Mouse (Mus musculus): ENCODE data around the gene Cenps. TPM values are rescaled to one million over a fixed set of nuclear protein-coding genes. Genes with fewer than 3 reads are reported as not detected.
"Not testable (repeated sequence)": the region's sequence is repeated elsewhere in the genome, so short reads cannot be mapped to it uniquely, and the experiment has no call there.

Cenps gene
- polyA plus RNA-seq, 1 experiment from 2014 or later, result 23.2 TPM

DNA sequence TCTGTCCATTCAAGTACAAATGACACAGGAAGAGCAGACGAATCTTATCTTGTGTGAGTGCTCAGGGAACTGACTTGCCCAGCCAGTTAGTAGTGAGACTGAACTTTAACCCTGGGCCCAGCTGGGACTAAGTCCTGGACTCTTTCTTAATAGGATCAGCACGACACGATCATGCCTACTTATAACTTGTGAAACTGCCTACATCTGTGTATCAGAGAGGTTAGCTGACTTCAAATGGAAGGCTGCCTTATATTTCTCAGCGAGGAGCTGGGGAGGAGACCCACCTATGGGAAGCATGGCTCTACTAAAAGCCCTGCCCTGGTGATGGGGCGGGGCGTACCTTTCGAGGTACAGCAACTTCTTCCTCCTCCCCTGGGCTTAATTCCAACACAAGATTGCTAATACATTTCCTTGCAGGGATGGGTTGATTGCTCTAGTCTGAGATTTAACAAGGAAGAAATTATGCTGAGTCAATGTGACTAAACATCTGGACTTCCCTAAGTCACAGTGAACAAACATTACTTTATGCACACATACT lies 33.0 kb upstream of the Cenps start:
- H3K36me3 ChIP-seq, result 0 out of 2 replicates have a peak, but pooled peaks cover under 1% of the 10 kb centered on the region
- H3K9ac ChIP-seq, result no peak overlapping the region
- no peaks in the 10 kb centered on the region for H3K27me3 ChIP-seq (replicated peaks)
- WGBS (ENCODE audit: insufficient replicate concordance), result 46% methylated on average over 7 of the region's 7 CpGs
- no peaks in the 10 kb centered on the region for H3K9me3 ChIP-seq (replicated peaks)
- H3K4me1 ChIP-seq, result peaks cover 51% of the 10 kb centered on the region
- no peak overlapping the region for H3K4me3 ChIP-seq
- ATAC-seq, result no peak
- H3K4me2 ChIP-seq, result no peak overlapping the region
- H3K27ac ChIP-seq, result peak overlapping the region; percentile 58

DNA sequence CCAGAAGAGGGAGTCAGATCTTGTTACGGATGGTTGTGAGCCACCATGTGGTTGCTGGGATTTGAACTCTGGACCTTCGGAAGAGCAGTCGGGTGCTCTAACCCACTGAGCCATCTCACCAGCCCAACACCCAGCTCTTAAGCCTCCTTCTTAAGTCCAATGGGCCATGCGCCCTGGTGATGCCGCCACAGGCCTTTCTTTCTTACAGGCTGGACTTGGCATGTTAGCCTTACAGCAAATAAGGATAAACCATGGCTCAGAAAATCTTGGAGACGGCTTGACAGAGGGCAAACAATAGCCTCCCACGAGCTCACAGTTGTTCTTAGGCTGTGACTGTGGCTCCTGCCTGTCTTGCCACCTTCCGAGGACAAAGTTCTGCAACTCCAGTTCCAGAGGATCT lies 32.5 kb upstream of the Cenps start:
- not testable (repeated sequence) for H3K4me2 ChIP-seq; H3K4me3 ChIP-seq; H3K36me3 ChIP-seq; H3K9me3 ChIP-seq (replicated peaks); ATAC-seq; H3K27me3 ChIP-seq (replicated peaks); H3K9ac ChIP-seq
- H3K4me1 ChIP-seq, result peaks cover 56% of the 10 kb centered on the region
- WGBS (ENCODE audit: insufficient replicate concordance), result 81% methylated on average over 7 of the region's 8 CpGs
- H3K27ac ChIP-seq, result peak overlapping the region; percentile 58

DNA sequence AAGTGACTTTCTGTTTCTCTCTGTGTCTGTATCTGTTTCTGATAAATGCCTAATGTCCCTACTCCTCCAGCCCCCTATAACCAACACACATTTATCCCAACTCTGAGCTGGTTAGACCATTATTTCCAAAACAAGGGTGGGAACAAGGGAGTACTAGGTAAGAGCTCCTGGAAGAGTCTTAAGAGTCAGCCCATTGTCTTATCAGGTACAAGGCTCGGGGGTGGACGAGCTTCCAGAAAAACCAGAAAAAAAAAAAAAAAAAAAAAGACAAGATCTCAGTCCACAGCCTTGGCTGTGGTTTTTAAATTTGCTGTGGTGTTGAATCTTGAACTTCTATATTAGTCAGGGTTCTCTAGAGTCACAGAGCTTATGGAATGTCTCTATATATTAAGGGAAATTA lies 30.6 kb upstream of the Cenps start:
- ATAC-seq, result no peak
- Histone ChIP-seq H3K36me3 (peaks cover 25% of the 10 kb centered on the region), H3K9ac (peak overlapping the region; percentile 73; the same call in 1 of the 2 replicates), H3K4me2 (peak overlapping the region; percentile 99), H3K27me3 (replicated peaks) (no peaks in the 10 kb centered on the region), H3K9me3 (replicated peaks) (no peaks in the 10 kb centered on the region), H3K4me1 (peaks cover 70% of the 10 kb centered on the region), H3K4me3 (peak overlapping the region; percentile 86; the same call in 1 of the 2 replicates), H3K27ac (peak overlapping the region; percentile 69; the same call in 1 of the 2 replicates)
- 13% methylated on average over 2 of the region's 2 CpGs for WGBS (ENCODE audit: insufficient replicate concordance)

DNA sequence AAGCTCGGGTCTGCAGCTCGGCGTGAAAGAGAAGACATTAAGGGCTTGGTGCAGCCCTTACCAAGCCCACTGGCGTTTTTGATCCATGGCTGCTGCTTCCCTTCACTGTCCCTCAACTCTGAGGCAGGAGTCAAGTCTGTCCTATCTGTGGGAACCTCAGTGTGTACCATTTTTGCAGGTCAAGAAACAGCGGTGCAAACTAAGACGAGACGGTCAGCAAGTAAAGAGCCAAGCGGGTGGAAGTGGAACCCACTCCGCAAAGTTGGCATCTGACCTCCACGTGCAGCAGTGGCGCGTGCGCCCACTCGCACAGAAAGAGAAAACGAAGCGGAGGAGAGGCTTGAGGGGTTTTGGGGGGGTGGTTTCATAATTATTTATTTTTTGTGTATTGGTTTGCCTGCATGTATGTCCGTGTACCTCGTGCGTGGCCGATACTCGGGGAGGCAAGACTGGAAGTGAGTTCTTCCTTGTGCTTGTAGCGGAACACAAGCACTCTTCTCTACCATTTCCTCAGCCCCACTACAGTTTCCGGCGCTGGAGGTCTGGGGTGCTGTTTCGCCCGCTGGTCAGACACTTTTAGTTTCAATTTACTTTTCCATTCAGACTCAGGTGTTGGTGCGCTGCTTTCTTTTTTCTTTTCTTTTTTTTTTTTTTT lies 29.7 kb upstream of the Cenps start:
- peak; percentile 38 for ATAC-seq
- WGBS (ENCODE audit: insufficient replicate concordance), result 2% methylated on average over 27 of the region's 27 CpGs
- Histone ChIP-seq H3K4me2 (peak overlapping the region; percentile 99), H3K27me3 (replicated peaks) (no peaks in the 10 kb centered on the region), H3K4me3 (peak overlapping the region; percentile 86), H3K9me3 (replicated peaks) (no peaks in the 10 kb centered on the region), H3K27ac (peak overlapping the region; percentile 69), H3K36me3 (peaks cover 34% of the 10 kb centered on the region), H3K9ac (peak overlapping the region; percentile 73), H3K4me1 (peaks cover 63% of the 10 kb centered on the region)

DNA sequence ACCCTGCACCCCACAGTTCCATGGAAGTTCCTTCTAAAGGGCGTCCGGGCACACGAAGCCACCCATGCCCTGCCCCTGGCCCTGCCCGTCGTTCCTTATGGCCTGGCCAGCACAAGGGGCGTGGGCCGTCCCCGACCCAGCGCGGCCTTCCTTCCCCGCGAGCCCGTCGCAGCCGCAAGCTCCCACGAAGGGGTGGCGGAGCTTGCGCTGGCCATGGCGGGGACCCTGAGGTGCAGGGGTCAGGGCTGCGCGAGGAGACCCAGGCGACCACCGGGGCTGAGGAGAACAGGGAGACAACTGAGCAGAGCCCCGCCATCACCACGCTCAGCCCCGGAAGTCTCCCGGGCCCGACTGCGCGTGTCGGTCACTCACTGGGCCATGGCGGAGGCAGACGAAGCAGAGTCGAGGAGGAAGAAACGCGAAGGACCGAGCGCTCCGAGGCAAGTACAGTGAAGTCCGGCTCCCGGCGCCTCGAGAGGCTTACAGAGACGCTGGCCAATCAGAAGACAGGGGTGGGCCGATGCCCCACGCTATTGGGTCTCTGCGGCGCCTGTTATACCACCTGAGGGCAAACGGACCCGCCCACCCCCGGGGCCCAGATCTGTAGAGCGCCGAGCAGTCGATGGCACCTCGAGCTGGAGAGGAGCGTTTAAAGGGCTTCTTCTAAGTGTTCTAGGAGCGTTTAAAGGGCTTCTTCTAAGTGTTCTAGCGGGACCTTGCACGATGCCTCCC lies 29.0 kb upstream of the Cenps start, which contains the start of gene Pgd:
Pgd (minus strand) TSS at position 557 of the 732 bp plus-strand sequence.
- whole genome bisulfite sequencing (ENCODE audit: insufficient replicate concordance), result under 1% methylated on average over 58 of the region's 59 CpGs
- Histone ChIP-seq H3K9ac (peak within 1 kb of the TSS; percentile 93), H3K4me2 (peak within 1 kb of the TSS; percentile 99), H3K36me3 (peaks cover 41% of the 10 kb centered on the region), H3K27me3 (replicated peaks) (no peaks in the 10 kb centered on the region), H3K4me1 (peaks cover 56% of the 10 kb centered on the region), H3K9me3 (replicated peaks) (no peaks in the 10 kb centered on the region), H3K4me3 (peak within 1 kb of the TSS; percentile 86), H3K27ac (peak within 1 kb of the TSS; percentile 91)
- peak; percentile 98 for ATAC-seq

DNA sequence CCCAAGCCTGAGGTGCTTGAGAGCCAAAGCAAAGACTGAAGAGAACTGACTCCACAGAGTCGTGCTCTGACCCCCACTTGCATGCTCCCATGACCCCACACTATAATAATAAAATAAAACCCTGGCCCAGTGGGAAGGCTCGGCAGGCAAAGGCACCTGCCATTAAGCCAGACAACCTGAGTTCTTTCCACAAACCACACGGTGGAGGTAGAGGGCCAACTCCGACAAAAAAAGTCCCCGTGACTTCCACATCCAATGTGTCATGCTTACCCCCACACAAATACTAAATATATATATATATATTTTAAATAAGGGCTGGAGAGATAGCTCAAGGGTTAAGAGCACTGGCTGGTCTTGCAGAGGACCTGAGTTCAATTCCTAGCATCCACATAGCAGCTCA lies 26.7 kb upstream of the Cenps start:
- H3K27ac ChIP-seq, result no peak overlapping the region
- H3K36me3 ChIP-seq, result peaks cover 64% of the 10 kb centered on the region
- H3K27me3 ChIP-seq (replicated peaks), result no peaks in the 10 kb centered on the region
- peaks cover 43% of the 10 kb centered on the region for H3K4me1 ChIP-seq
- 57% methylated on average over 5 of the region's 5 CpGs for WGBS (ENCODE audit: insufficient replicate concordance)
- H3K9me3 ChIP-seq (replicated peaks), result no peaks in the 10 kb centered on the region
- H3K9ac ChIP-seq, result no peak overlapping the region
- H3K4me3 ChIP-seq, result no peak overlapping the region
- no peak overlapping the region; the same call in 1 of the 2 replicates for H3K4me2 ChIP-seq
- ATAC-seq, result no peak

DNA sequence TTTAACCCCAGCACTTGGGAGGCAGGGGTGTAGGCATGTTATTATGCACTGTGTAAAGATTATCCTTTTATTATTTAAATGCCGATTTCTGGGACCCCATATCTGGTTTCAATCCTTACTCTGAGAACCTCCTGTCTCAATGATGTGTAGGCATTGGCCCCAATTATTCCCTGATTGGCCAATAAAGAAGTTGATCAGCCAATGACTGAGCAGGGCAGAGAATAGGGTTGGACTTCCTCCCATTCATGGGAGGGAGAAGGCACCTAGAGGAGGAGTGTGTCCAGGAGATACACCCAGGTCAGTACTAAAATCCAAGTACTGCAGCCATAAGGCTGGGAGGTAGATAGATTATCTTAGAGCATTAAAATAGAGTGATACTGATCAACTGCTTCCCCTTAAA lies 25.8 kb upstream of the Cenps start:
- no peak overlapping the region for H3K27ac ChIP-seq
- H3K9me3 ChIP-seq (replicated peaks), result no peaks in the 10 kb centered on the region
- WGBS (ENCODE audit: insufficient replicate concordance), result 62% methylated on average over 1 of the region's 1 CpGs
- no peak overlapping the region for H3K4me2 ChIP-seq
- no peak overlapping the region for H3K9ac ChIP-seq
- H3K36me3 ChIP-seq, result peaks cover 73% of the 10 kb centered on the region
- H3K4me3 ChIP-seq, result no peak overlapping the region
- no peaks in the 10 kb centered on the region for H3K27me3 ChIP-seq (replicated peaks)
- ATAC-seq, result no peak
- H3K4me1 ChIP-seq, result peaks cover 40% of the 10 kb centered on the region

DNA sequence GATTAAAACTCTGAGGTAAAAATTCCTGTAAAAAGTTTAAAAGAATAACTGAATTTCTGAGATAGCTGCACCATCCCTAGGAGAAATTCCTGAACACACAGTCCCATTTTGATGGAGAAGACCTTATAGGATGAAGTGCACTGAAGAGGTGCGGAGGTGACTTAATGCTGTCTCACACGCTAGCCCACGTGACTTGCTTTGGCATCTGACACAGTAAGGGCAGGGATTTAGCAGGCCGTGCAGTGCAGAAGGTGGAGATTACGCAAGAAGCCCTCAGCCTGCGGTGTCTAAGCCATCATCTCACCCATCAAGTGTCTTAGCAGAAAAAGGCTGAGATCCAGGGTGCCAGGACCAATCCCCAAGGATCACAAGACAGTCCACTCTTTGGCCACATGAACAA lies 23.7 kb upstream of the Cenps start:
- H3K27ac ChIP-seq, result no peak overlapping the region
- H3K4me3 ChIP-seq, result no peak overlapping the region
- no peak for ATAC-seq
- H3K4me2 ChIP-seq, result no peak overlapping the region
- WGBS (ENCODE audit: insufficient replicate concordance), result 82% methylated on average over 6 of the region's 6 CpGs
- no peaks in the 10 kb centered on the region for H3K9me3 ChIP-seq (replicated peaks)
- H3K27me3 ChIP-seq (replicated peaks), result no peaks in the 10 kb centered on the region
- H3K4me1 ChIP-seq, result peaks cover 32% of the 10 kb centered on the region
- H3K36me3 ChIP-seq, result peaks cover 94% of the 10 kb centered on the region
- no peak overlapping the region for H3K9ac ChIP-seq

DNA sequence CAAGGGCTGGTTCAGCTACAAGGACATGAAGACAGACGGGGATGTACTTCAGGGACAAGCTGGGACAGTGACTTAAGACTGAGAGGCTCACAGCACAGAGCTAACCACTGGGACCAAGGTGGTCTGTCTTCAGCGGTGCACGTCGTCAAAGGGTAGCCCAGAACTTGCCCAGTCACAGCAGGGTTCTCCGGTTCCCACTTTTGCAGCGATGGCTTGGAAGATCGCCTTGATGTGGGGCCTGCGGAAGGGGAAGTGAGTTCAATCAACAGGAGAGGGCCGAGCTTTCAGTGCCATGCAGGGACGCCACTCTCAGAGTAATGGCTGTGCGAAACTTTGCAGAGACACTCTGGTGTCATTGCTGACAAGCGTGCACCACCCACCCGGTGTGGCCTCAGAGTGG lies 22.5 kb upstream of the Cenps start:
- WGBS (ENCODE audit: insufficient replicate concordance), result 83% methylated on average over 13 of the region's 13 CpGs
- H3K27me3 ChIP-seq (replicated peaks), result no peaks in the 10 kb centered on the region
- H3K9ac ChIP-seq, result no peak overlapping the region
- peaks cover 100% of the 10 kb centered on the region for H3K36me3 ChIP-seq
- no peak overlapping the region for H3K4me3 ChIP-seq
- no peak overlapping the region for H3K4me2 ChIP-seq
- peaks cover 21% of the 10 kb centered on the region for H3K4me1 ChIP-seq
- no peak for ATAC-seq
- no peaks in the 10 kb centered on the region for H3K9me3 ChIP-seq (replicated peaks)
- H3K27ac ChIP-seq, result no peak overlapping the region

DNA sequence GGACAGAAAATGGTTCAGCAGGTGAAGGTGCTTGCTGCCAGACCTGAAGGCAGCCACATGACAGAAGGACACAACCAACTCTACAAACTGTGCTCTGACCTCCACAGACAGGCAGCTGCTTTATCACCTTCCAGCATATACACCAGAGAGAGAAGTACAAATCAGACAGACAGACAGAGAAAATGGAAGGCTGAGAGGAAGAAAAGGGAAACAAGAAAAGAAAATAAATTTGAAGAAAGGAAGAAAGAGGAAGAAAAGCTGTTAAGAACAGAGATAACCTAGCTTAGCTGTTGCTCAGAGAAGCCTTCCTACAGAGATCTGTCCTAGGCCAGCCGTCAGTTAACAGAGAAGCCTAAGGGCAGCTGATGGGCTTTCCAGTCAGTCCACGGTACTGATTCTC lies 21.8 kb upstream of the Cenps start:
- H3K9ac ChIP-seq, result no peak overlapping the region
- no peak overlapping the region for H3K4me3 ChIP-seq
- peaks cover 100% of the 10 kb centered on the region for H3K36me3 ChIP-seq
- H3K9me3 ChIP-seq (replicated peaks), result no peaks in the 10 kb centered on the region
- no peak for ATAC-seq
- no peak overlapping the region for H3K27ac ChIP-seq
- WGBS (ENCODE audit: insufficient replicate concordance), result 74% methylated on average over 2 of the region's 2 CpGs
- H3K4me1 ChIP-seq, result peaks cover 14% of the 10 kb centered on the region
- H3K27me3 ChIP-seq (replicated peaks), result no peaks in the 10 kb centered on the region
- H3K4me2 ChIP-seq, result no peak overlapping the region

DNA sequence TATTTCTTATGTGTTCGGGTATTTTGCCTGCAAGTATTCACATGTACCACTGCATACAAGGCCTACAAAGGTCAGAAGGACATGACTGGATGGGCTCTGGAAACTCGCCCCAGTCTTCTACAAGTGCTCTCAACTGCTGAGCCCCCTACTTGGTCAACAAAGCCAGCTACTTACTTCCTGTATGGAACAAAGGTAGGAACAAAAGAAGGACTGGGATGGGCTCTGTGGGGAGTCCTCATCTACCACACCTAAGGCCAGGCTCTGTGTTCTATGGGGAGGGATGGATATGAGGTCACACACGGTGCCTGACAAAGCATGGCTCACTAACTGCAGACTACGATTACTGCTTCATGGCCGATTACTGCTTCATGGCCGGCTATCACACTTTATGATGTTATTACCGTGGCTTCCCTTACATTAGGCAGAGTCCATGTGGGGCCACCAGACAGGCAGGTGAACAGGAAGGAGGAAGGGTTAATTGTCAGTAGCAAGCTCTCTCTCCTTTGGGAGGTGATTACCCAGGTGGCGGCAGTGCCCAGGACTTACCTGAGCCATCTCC lies 20.1 kb upstream of the Cenps start:
- H3K4me2 ChIP-seq, result no peak overlapping the region
- WGBS (ENCODE audit: insufficient replicate concordance), result 82% methylated on average over 8 of the region's 8 CpGs
- no peak overlapping the region for H3K27ac ChIP-seq
- no peaks in the 10 kb centered on the region for H3K9me3 ChIP-seq (replicated peaks)
- no peak for ATAC-seq
- no peaks in the 10 kb centered on the region for H3K27me3 ChIP-seq (replicated peaks)
- peaks cover 100% of the 10 kb centered on the region for H3K36me3 ChIP-seq
- no peak overlapping the region for H3K9ac ChIP-seq
- no peak overlapping the region for H3K4me3 ChIP-seq
- 0 out of 2 replicates have a peak, but pooled peaks cover 3% of the 10 kb centered on the region for H3K4me1 ChIP-seq

DNA sequence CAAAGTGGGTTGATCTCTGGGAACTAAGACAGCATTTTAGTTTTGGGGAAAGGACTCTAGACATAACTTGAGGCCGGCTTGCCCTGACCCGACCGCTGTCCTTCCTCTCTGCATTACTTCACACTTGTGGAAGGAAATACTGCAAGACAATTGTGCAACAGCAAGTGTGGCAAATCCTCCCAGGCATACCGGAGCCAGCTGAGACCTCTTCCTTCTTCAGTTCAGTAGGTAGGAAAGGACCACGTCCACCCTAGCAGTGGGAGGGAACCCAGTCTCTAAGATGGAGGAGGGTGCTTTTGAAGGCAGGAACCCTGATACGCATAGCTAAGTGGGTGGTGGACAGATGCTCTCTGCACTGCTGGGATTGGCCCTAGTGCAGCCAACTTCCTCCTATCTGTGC lies 18.3 kb upstream of the Cenps start:
- WGBS (ENCODE audit: insufficient replicate concordance), result 75% methylated on average over 6 of the region's 6 CpGs
- Histone ChIP-seq H3K4me2 (no peak overlapping the region), H3K27ac (no peak overlapping the region), H3K9ac (no peak overlapping the region), H3K4me1 (0 out of 2 replicates have a peak, but pooled peaks cover 3% of the 10 kb centered on the region), H3K27me3 (replicated peaks) (no peaks in the 10 kb centered on the region), H3K36me3 (peaks cover 100% of the 10 kb centered on the region), H3K9me3 (replicated peaks) (no peaks in the 10 kb centered on the region), H3K4me3 (no peak overlapping the region)
- ATAC-seq, result no peak

Measured in liver, embryonic 12.5 days (tissue).